Mouse (Mus musculus): ENCODE measurements around the gene Srp9. TPM values are rescaled to one million over a fixed set of nuclear protein-coding genes. Genes with fewer than 3 reads are reported as not detected.

Srp9 gene
- polyA plus RNA-seq, 1 experiment from 2014 or later = 165 TPM

DNA sequence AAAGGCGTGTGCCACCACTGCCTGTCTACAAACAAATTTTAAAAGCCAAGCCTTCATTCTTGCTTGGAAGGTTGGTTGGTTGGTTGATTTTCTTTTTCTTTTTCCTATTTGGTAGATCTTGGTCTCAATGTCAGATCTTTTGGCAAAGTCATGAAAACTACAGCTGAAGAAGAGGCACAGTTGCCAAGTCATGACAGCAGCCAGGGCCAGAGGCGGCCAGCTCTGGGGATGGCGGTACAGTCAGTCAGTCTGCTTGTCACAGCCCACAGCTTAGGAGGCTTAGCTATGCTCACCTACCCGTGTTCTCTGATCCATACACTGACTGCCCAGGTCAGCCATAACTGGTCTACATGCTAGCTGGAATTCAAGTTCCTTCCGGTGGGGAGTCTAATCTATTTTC is 31.1 kb upstream of the Srp9 start:
- Histone ChIP-seq H3K4me3 (no peak overlapping the region), H3K36me3 (no peaks in the 10 kb centered on the region), H3K27ac (replicated peaks) (no peak overlapping the region), H3K27me3 (ENCODE audit: low read depth, poor library complexity, severe bottlenecking) (no peaks in the 10 kb centered on the region), H3K9me3 (replicated peaks) (no peaks in the 10 kb centered on the region), H3K4me1 (peaks cover 47% of the 10 kb centered on the region)
- DNase-seq (ENCODE audit: low spot score) = no peak
- WGBS = 92% methylated on average over 5 of the region's 5 CpGs

DNA sequence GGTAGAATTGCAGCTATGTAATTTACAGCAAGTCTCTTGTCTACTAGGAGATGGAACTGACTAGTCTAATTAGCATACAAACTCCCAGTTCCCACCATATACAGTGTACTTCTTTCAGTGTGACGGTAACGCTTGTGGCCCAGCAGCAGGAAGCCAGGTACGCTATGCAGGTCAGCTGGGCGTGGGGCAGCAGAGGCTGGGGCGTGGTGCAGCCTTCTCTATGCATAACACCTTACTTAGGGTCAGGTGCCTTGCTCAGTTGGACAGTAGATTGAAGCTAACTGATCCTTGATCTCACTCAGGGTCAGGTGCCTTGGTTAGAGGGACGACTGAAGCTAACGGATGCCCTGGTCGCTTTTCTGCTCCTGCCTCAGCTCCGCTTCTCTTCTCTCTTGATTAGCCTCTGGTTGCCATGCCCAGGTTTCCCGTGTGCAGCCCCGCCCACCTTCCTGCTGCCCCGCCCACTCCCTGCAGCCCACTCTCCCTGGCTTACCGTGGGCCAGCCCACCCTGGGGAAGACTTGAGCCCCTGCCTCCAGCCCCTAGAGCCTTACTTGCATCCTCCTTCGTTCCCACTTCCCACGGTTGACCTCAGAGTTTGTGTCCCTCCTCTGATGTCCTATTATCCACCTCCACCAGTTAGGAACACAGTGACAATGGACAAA is 29.9 kb upstream of the Srp9 start:
- H3K27me3 ChIP-seq (ENCODE audit: low read depth, poor library complexity, severe bottlenecking) = no peaks in the 10 kb centered on the region
- H3K9me3 ChIP-seq (replicated peaks) = no peaks in the 10 kb centered on the region
- H3K4me1 ChIP-seq = peaks cover 35% of the 10 kb centered on the region
- no peak overlapping the region for H3K27ac ChIP-seq (replicated peaks)
- no peaks in the 10 kb centered on the region for H3K36me3 ChIP-seq
- DNase-seq (ENCODE audit: low spot score) = no peak
- 38% methylated on average over 15 of the region's 15 CpGs for WGBS
- no peak overlapping the region for H3K4me3 ChIP-seq

DNA sequence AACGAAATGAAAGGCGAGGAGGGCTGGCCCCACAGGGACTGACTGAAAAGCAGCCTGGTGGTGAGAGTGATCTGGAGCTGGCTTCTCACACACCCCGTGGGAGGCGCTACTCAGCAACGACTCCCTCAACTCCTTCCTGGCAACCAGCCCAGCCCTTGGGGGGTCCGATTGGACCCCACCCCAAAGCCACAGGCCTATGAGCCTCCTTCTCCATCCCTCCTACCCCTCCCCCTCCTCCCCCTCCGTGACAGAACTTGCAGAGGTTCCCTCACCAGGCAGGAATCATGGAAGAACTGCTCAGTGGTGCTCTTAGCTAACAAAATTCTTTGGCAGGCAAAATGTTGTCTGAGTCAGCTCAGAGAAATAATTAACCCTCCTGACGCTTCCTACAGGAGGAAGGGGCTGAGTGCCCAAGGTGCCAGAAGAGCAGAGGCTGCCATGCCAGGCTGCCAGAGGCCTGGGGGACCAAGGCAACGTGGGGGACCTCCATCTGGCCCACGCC is 29.2 kb upstream of the Srp9 start:
- no peaks in the 10 kb centered on the region for H3K36me3 ChIP-seq
- WGBS = 22% methylated on average over 10 of the region's 10 CpGs
- H3K9me3 ChIP-seq (replicated peaks) = no peaks in the 10 kb centered on the region
- no peak overlapping the region for H3K4me3 ChIP-seq
- no peaks in the 10 kb centered on the region for H3K27me3 ChIP-seq (ENCODE audit: low read depth, poor library complexity, severe bottlenecking)
- DNase-seq (ENCODE audit: low spot score) = no peak
- H3K4me1 ChIP-seq = peaks cover 28% of the 10 kb centered on the region
- H3K27ac ChIP-seq (replicated peaks) = no peak overlapping the region

DNA sequence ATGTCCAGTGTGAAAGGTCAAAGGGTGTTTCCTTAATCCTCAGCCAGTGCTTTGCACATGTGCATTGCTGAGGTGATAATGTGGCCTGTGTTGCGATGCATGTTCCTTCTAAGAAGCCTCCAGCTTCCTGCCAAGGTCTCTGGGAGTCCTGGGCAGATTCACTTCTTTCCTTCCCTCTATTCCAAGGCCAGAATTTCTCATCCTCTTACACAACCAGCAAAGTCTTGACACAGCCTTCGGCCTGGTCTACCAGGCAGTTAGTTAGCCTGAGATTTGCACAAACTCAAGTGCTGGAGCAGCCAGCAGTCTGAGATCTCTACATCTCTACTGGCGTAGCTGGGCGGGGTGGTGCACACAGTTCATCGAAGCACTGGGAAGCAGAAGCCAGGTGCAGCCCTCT is 27.8 kb upstream of the Srp9 start:
- Histone ChIP-seq H3K4me3 (no peak overlapping the region), H3K9me3 (replicated peaks) (no peaks in the 10 kb centered on the region), H3K36me3 (no peaks in the 10 kb centered on the region), H3K4me1 (peaks cover 20% of the 10 kb centered on the region), H3K27ac (replicated peaks) (no peak overlapping the region), H3K27me3 (ENCODE audit: low read depth, poor library complexity, severe bottlenecking) (no peaks in the 10 kb centered on the region)
- 91% methylated on average over 5 of the region's 5 CpGs for WGBS
- no peak for DNase-seq (ENCODE audit: low spot score)

DNA sequence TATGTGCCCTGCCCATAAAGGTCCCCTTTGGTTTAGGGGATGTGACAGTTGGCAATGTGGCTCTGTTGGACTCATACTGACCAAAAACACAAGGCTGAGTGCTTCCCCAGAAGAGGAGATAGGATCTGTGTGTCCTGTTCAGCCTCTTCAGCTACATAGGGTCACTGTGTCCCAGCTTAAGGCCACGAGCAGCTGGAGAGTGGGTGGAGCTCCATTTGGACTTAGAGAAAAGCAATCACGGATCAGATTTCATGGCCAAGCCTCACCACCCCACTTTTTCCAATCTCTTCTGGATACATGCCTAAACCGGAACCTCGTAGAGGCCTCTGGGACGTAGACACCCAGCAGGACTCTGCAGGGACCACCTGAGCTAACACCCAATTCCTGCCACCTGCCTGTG is 25.5 kb upstream of the Srp9 start:
- DNase-seq (ENCODE audit: low spot score) = no peak
- H3K9me3 ChIP-seq (replicated peaks) = no peaks in the 10 kb centered on the region
- H3K4me3 ChIP-seq = no peak overlapping the region
- H3K36me3 ChIP-seq = no peaks in the 10 kb centered on the region
- peaks cover 27% of the 10 kb centered on the region for H3K4me1 ChIP-seq
- WGBS = 59% methylated on average over 5 of the region's 5 CpGs
- no peak overlapping the region for H3K27ac ChIP-seq (replicated peaks)
- H3K27me3 ChIP-seq (ENCODE audit: low read depth, poor library complexity, severe bottlenecking) = no peaks in the 10 kb centered on the region

GRCm38 (mm10) chr1:182100403-182100802 is 24.1 kb upstream of the Srp9 start:
- H3K9me3 ChIP-seq (replicated peaks) = no peaks in the 10 kb centered on the region
- H3K27ac ChIP-seq (replicated peaks) = no peak overlapping the region
- H3K36me3 ChIP-seq = no peaks in the 10 kb centered on the region
- WGBS = 64% methylated on average over 3 of the region's 3 CpGs
- peaks cover 20% of the 10 kb centered on the region for H3K4me1 ChIP-seq
- DNase-seq (ENCODE audit: low spot score) = no peak
- H3K4me3 ChIP-seq = no peak overlapping the region
- H3K27me3 ChIP-seq (ENCODE audit: low read depth, poor library complexity, severe bottlenecking) = no peaks in the 10 kb centered on the region

DNA sequence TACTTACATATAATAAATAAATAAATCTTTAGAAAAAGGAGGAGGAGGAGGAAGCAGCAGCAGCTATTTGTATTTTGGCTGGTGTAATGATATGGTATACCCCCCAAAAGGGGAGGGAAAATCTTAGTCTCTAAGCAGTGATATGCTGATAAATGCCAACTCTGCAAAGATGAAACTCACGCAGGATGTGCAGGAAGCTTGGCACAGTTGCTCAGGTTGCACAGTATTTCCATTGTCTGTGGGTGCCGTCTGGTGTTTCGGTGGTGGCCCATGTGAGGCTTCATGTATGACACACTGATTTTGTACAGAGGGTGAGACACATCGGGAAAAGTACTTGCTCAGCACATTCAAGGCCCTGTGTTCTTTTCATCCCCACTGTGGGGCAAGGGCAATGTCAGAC is 23.1 kb upstream of the Srp9 start:
- H3K36me3 ChIP-seq = no peaks in the 10 kb centered on the region
- no peaks in the 10 kb centered on the region for H3K27me3 ChIP-seq (ENCODE audit: low read depth, poor library complexity, severe bottlenecking)
- no peaks in the 10 kb centered on the region for H3K9me3 ChIP-seq (replicated peaks)
- DNase-seq (ENCODE audit: low spot score) = no peak
- H3K4me3 ChIP-seq = no peak overlapping the region
- no peak overlapping the region for H3K27ac ChIP-seq (replicated peaks)
- peaks cover 17% of the 10 kb centered on the region for H3K4me1 ChIP-seq
- 85% methylated on average over 4 of the region's 4 CpGs for WGBS

- no peak overlapping the region for H3K4me3 ChIP-seq
- H3K9me3 ChIP-seq (replicated peaks) = no peaks in the 10 kb centered on the region
- no peak overlapping the region for H3K27ac ChIP-seq (replicated peaks)
- peaks cover 17% of the 10 kb centered on the region for H3K4me1 ChIP-seq
- no peaks in the 10 kb centered on the region for H3K27me3 ChIP-seq (ENCODE audit: low read depth, poor library complexity, severe bottlenecking)
- H3K36me3 ChIP-seq = no peaks in the 10 kb centered on the region
- no peak for DNase-seq (ENCODE audit: low spot score)
Measured at GRCm38 (mm10) chr1:182102706-182103105, 21.8 kb upstream of the Srp9 start.

- DNase-seq (ENCODE audit: low spot score) = no peak
- Histone ChIP-seq H3K36me3 (no peaks in the 10 kb centered on the region), H3K27ac (replicated peaks) (no peak overlapping the region), H3K9me3 (replicated peaks) (no peaks in the 10 kb centered on the region), H3K4me1 (peaks cover 17% of the 10 kb centered on the region), H3K4me3 (no peak overlapping the region), H3K27me3 (ENCODE audit: low read depth, poor library complexity, severe bottlenecking) (no peaks in the 10 kb centered on the region)
- WGBS = 90% methylated on average over 11 of the region's 11 CpGs
Measured at GRCm38 (mm10) chr1:182103436-182103835, 21.1 kb upstream of the Srp9 start.

DNA sequence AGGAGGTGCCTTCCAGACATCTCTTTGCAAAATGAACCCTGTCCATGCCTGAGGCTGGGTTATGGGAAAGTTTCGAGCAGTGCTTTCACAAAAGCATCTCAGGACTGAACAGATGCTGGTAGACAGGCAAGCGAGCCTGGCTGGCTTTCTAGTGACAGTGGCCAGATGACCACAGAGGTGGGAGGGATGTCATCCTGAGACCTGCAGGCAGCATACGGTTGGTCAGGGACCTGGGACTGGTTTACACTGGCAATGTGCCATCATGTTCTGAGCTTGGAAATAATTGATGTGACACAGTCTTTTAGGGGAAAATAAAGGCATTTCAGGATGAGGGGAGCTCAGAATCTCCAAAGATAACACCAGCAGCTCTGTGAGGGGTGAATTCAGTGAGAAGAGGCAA is 19.5 kb upstream of the Srp9 start:
- Histone ChIP-seq H3K27ac (replicated peaks) (no peak overlapping the region), H3K4me1 (peaks cover 17% of the 10 kb centered on the region), H3K4me3 (no peak overlapping the region), H3K27me3 (ENCODE audit: low read depth, poor library complexity, severe bottlenecking) (no peaks in the 10 kb centered on the region), H3K9me3 (replicated peaks) (no peaks in the 10 kb centered on the region), H3K36me3 (no peaks in the 10 kb centered on the region)
- DNase-seq (ENCODE audit: low spot score) = no peak
- 78% methylated on average over 3 of the region's 3 CpGs for WGBS

- 79% methylated on average over 9 of the region's 9 CpGs for WGBS
- H3K4me1 ChIP-seq = peaks cover 22% of the 10 kb centered on the region
Measured at GRCm38 (mm10) chr1:182107251-182107650, 17.3 kb upstream of the Srp9 start.

GRCm38 (mm10) chr1:182108397-182109099 is 16.0 kb upstream of the Srp9 start:
- H3K27ac ChIP-seq (replicated peaks) = no peak overlapping the region; the same call in 1 of the 2 replicates
- no peaks in the 10 kb centered on the region for H3K36me3 ChIP-seq
- no peak for DNase-seq (ENCODE audit: low spot score)
- H3K27me3 ChIP-seq (ENCODE audit: low read depth, poor library complexity, severe bottlenecking) = 0 out of 2 replicates have a peak, but pooled peaks cover 5% of the 10 kb centered on the region
- peaks cover 19% of the 10 kb centered on the region for H3K4me1 ChIP-seq
- WGBS = 86% methylated on average over 13 of the region's 13 CpGs
- no peak overlapping the region for H3K4me3 ChIP-seq
- H3K9me3 ChIP-seq (replicated peaks) = no peaks in the 10 kb centered on the region

More at GRCm38 (mm10) chr1:182107251-182107650, 17.3 kb upstream of the Srp9 start:
- H3K27me3 ChIP-seq (ENCODE audit: low read depth, poor library complexity, severe bottlenecking) = no peaks in the 10 kb centered on the region
- no peak for DNase-seq (ENCODE audit: low spot score)
- no peak overlapping the region for H3K4me3 ChIP-seq
- H3K36me3 ChIP-seq = no peaks in the 10 kb centered on the region
- no peaks in the 10 kb centered on the region for H3K9me3 ChIP-seq (replicated peaks)
- H3K27ac ChIP-seq (replicated peaks) = no peak overlapping the region

DNA sequence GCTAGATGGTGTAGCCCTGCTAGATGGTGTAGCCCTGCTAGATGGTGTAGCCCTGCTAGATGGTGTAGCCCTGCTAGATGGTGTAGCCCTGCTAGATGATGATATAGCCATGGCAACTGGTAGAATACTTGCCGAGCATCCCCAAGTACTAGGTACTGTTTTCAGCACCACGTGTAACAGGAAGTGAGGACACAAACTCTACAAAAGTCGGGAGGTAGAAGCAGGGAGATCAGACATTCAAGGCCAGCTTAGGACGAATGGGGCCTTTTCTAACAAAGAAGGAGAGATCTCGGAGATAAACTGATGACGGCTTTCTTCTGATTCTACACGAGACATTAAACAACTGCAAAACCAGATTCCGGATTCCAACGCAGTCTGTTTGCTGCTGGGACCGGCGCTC is 14.4 kb upstream of the Srp9 start:
- no peak overlapping the region for H3K27ac ChIP-seq (replicated peaks)
- no peak for DNase-seq (ENCODE audit: low spot score)
- WGBS = 82% methylated on average over 11 of the region's 11 CpGs
- peaks cover 28% of the 10 kb centered on the region for H3K4me1 ChIP-seq
- H3K4me3 ChIP-seq = no peak overlapping the region
- H3K27me3 ChIP-seq (ENCODE audit: low read depth, poor library complexity, severe bottlenecking) = peaks cover 8% of the 10 kb centered on the region; the same call in 1 of the 2 replicates
- no peaks in the 10 kb centered on the region for H3K36me3 ChIP-seq
- H3K9me3 ChIP-seq (replicated peaks) = no peaks in the 10 kb centered on the region

Data from midbrain, embryonic 10.5 days (tissue).